Mouse (Mus musculus) kidney, adult 2 months (tissue): ENCODE data around the gene 4931406P16Rik.

Source experiments
- CTCF ChIP-seq: fragments of 200-500 bp; conservative IDR thresholded peaks from 2 replicates; pipeline ENCODE4 v1.5.1; 2011; ENCODE audit warnings: low read depth, mild to moderate bottlenecking, control low read depth, low read length, moderate library complexity, mixed read lengths; ENCODE audit not compliant: insufficient read depth, insufficient read length
- POLR2A ChIP-seq: fragments of 200-500 bp; IDR thresholded peaks from one replicate; pipeline ENCODE4 v1.6.1; 2011; ENCODE audit warnings: low read depth, low read length, control low read depth

DNA sequence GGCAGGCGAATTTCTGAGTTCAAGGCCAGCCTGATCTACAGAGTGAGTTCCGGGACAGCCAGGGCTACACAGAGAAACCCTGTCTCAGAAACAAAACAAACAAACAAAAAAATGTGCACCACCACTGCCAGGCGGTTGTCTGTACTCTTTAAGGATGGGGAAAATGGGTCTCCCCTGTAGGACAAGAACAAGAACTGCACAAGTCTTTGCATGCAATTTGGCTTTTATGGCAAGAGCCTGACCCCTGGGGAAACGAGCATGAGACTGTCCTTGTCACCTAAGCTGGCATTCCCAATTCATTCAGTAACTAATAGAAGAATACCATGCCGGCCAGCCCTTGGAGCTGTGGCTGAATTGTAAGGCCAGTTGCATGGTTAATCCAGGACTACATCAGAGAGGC lies 77.7 kb downstream of the 4931406P16Rik start:
- TF ChIP-seq CTCF, result no peak
- TF ChIP-seq POLR2A, result no peak
